Mouse (Mus musculus) adrenal gland, adult 18-20 months (tissue): Measurements from ENCODE around the gene Nab1. TPM values are rescaled to one million over a fixed set of nuclear protein-coding genes. Genes with fewer than 3 reads are reported as not detected.
A peak's percentile ranks its signal among the peaks of the same experiment; 100 is the strongest.
"Not testable (repeated sequence)": the region's sequence is repeated elsewhere in the genome, so short reads cannot be mapped to it uniquely, and the experiment has no call there.

ENCODE experiments used
- DNase-seq, 2 experiments: peaks; one replicate each; pipeline ENCODE4 v3.0.0; 2021 to 2022; ENCODE audit warnings: low spot score in 2 of 2
- long read RNA-seq, 2 experiments: library from polyadenylated mRNA; stranded (forward); transcript quantifications; one replicate each; pipeline ENCODE4 v2.0.0; 2021
- total RNA-seq, 2 experiments: library from RNA; stranded (reverse); gene quantifications; 1 replicate in 1 of 2; 2 replicates in 1 of 2; pipeline ENCODE4 v1.2.3; 2021

Gene Nab1
- 10 to 100 TPM; 53.1 to 54.0 TPM for total RNA-seq
- long read RNA-seq, experiment 1, transcript Nab1-201 (8 exons, 3,874 nt): major isoform, 59 of 82 reads
- long read RNA-seq, experiment 1, partial matches to known transcripts: 2 of 82 reads
- long read RNA-seq, experiment 1, other reads (novel, unspliced or antisense): 21 of 82 reads
- long read RNA-seq, experiment 2, transcript Nab1-201 (8 exons, 3,874 nt): major isoform, 210 of 271 reads
- long read RNA-seq, experiment 2, partial matches to known transcripts: 17 of 271 reads
- long read RNA-seq, experiment 2, other reads (novel, unspliced or antisense): 44 of 271 reads

DNA sequence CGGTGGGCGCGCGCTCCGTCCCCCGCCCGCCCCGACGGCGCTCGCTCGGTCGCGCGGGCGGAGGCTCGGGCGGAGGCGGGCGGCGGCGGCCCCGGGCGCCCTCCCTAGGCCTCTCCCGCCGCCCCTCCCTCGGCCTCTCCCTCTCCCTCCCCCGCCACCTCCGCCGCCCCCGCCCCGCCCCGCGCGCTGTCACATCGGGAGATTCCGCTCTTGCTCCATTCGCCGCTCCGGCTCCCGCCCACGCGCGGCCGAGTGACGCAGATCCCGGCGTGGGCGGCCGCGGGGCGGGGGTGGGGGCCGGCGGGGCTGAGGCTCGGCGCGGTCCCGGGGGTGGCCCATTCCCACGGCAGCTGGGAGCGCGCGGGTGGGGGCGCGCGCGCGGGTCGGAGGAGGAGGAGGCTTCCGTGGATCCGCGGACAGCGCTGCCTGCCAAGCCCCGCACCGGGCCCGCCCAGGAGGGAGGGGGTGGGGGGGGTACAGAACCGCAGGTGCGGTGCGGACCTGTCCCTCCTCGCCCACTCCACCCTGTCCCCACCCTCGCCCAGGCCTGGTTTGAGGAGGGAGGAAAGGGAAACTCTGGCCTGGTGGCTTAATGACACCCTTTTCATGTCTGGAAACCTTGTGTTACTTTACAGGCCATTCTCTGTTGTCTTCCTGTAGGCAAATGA is at the start of gene Nab1:
Gene Nab1, minus strand, starts transcription at position 366 of the 668 bp plus-strand sequence.
- peak; percentile 76 to 81 for DNase-seq

DNA sequence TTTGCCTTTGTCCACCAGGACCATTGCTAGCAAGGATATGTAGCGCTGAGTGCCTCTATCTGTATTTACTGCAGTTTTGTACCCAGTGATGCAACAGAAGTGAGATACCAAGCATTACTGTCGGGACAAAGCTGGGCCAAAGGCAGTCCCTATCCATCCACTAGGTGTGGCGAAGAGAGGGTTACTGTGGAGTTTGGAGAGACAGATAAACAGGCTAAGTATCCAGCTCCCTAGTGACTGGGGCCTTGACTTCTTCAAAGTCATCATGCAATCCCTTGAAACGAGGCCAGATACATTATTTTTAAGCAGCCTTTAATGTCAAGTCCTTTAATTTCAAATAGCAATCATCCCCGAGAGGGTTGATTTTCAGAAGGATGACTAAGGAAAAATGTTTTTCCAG is 47.0 kb upstream of the Nab1 start:
- DNase-seq: no peak

DNA sequence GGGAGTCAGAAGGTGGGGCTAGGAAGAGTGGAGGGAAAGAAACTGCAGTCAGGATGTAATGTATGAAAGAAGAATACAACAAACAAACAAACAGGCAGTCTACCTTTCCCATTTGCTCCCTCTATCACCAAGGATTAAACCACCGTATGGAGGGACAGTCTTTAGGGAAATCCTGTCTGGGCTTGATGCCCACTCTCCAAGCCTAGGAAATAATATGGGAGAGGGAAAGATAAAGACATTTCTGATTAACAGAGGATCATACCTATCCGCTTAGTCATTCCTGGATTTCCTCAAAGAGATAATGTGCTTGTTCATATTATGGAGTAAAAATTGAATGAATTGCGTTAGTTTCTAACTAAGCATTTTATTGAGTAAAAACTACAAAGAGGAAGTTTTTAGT is 46.3 kb upstream of the Nab1 start:
- DNase-seq: no peak

DNA sequence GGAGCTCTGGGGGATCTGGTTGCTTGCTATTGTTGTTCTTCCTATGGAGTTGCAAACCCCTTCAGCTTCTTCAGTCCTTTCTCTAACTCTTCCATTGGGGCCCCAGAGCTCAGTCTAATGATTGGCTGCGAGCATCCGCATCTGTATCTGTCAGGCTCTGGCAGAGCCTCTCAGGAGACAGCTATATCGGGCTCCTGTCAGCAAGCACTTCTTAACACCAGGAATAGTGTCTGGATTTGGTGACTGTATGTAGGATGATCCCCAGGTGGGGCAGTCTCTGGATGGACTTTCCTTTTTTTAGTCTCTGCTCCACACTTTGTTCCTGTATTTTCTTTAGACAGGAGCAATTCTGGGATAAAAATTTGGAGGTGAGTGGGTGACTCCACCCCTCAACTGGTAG is 39.6 kb upstream of the Nab1 start:
- DNase-seq: not testable (repeated sequence)

DNA sequence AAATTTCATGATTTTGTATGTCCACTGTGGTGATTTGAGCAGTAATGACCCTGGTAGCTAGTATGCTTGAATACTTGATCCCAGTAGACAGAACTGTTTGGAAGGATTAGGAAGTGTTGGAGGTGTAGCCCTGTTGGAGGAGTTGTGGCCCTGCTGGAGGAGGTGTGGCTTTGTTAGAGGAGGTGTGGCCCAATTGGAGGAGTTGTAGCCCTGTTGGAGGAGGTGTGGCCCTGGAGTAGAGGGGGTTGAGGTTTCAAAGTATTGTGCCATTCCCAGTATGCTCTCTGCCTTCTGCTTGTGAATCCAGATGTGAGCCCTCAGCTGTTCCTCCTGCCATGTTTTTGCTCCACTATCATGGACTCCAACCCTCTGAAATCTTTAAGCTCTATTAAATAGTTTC is 29.5 kb upstream of the Nab1 start:
- DNase-seq: no peak

DNA sequence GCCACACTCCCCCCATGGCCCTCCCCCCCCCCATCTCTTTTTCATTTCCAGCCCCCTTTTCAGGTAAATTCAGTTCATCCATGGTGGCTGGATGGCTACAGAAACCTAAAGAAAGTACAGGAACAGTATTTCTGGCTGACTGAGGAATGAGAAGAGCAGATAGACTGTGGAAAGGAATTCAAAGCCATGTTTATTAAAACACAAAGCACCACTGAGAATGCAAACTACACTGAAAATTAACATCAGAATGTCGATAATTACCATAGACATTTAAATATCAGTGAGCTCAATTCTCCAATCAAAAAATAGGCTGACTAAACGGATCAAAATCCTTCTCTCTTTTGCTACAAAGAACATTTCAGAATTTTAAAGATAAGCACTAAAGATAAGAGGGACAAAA is 27.2 kb upstream of the Nab1 start:
- no peak for DNase-seq

DNA sequence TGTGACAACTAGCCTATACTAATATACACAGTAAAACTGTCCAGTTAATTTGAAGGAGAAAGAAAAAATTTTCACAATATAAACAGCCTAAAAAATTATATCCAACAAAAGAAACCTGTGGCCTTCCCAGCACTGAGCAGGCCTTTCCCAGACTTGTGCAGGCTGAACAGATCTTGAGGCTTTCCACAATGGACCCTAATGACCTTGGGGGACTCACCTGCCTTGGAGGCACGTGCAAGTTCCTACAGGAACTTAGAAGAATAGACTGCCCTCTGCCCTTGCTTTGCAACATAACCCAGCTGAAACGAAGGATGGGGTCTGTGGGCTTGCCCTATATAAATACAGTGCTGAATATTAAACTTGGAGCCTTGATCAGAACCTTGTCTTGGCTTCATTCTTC is 26.8 kb upstream of the Nab1 start:
- DNase-seq: no peak

DNA sequence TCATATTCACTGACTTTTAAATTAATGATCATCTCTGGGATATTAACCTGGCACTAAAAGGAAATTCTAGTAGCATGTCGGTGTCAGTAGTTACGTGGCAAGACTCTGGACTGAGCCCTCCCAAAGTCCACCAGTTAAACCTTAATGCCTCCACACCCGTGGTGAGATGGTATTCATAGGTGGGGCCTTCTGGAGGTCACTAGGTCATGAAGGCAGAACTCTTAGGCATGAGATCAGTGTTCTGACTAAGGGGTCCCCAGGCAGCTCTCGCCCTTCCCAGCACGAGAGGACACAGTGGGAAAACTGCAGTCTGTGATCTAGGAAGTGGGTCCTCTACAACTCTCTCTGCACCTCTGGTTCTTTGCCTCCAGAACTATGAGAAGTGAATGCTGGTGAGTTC is 24.2 kb upstream of the Nab1 start:
- no peak for DNase-seq

DNA sequence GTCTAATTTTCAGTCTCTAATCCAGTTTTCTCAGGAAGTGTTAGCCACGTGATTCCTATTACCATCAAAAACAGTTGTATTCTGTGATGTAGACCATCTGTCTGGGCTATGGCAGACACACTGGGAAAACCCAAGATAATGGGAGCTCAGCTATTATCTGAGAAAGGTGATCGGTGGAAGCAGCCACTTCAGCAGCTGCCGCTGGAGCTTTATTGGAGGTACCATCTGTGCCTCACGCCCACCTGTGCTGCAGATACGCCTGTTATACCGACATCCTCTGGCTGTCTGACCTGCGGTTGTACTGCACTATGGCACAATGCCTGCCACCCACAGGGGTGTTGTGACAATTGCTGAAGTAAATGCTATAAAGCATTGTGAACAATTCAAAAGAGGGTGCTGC is 23.7 kb upstream of the Nab1 start:
- DNase-seq: no peak

DNA sequence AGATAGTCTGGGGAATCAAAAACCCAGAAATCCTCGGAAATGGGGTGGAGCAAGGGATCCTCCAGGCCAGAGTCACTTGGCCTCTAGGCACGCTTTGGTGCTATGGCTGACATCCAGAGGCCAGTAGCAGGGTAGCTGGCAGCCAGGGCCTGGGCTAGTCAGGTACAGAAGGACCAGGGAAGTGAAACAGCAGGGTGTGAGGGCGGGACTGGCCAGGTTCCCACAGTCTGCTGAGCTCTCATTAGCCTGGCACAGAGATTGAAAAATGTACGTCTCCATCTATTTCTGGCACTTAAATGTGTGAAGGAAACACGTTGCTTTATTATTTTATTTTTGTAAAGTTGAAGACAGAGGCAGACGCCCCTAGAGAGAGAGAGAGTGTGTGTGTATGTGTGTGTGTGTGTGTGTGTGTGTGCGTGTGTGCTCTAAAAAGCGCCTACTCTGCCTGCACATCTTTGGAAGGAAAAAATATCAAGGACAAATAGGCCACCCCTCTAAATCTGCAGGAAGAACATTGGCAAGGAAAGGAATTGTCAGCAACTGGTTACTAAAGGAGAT is 21.0 kb upstream of the Nab1 start:
- DNase-seq: no peak

DNA sequence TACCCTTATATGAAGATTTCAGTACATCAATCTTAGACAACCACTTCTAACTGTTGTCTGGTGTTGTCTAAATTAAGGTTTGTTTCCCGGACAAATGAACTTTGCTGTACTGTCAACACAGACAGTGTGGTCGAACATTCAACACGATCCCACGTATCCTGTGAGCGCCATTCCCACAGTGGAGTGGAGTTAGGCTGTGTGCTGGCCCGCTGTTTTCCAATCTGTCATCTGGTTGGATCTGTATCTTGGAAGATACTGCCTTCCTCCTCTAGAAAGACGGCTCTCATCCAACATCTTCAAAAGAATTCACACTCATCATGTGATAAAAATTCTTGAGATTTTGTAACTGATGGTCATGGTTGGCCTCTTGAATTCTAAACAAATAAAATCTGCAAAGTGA is 19.7 kb upstream of the Nab1 start:
- DNase-seq: no peak

DNA sequence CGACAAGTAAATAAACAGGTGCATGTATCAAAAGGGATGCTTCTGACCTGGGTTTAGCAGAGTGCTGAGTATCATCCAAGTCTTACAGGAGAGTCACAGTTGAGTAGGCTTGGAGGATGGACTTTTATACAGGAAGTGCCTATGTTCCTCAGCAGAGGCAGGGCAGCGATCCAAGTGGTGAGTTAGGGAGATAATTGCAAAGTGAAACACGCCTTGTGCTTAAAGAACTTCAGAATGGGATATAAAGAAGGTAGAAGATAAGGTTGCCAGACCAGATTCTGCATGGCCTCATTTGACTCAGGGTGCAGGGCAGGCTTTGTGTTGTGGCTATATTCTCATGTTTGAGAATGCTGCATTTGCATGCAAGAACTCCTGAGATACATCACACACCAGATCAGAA is 14.8 kb upstream of the Nab1 start:
- no peak for DNase-seq

DNA sequence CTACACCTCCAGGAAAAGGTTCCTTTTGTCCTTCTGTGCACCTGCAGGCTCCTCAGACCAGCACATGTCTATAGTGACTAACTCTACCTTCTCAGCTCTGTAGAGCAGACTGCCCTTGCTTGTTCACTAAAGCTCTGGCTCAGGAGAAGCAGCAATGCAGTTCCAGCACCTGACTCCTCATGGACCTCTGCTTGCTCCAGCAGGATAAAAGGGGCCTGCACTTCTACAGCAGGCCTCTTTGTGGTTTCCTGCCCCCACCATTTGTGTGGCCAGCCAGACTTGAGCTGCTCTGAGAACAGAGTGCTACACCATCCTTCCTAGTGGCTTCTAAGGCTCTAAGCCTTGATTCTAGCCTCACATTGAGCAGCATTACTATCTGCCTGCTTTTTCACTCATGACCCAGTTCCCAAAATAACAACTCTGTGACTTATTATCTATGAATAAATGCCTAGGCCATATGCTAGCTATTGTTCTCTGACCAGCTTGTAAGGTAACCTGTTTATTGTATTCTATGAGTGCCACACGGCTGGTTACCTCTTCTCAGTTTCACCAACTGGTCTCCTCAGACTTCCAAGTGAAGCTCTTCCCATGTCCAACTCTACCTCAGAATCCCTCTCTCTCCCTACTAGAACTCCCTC is 11.4 kb upstream of the Nab1 start:
- DNase-seq: no peak

DNA sequence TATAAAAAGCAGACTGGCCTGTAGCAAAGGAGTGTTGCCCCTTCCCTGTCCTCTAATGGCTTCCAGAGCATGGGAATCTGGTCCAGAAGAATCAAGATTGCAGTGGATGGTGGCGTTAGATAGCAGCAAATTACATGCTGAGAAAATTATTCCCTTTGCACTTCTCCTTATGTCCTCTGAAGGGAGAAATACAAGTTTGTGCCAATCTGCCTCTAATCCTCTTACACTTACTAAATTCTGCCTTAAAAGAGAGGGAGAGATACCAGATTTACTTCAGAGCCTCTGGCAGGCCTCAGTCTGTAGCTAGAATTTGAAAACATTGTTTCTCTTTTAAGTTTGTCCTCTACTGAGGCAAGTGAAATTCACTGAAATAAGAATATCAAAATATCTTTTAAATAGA is 5.7 kb upstream of the Nab1 start:
- no peak for DNase-seq

DNA sequence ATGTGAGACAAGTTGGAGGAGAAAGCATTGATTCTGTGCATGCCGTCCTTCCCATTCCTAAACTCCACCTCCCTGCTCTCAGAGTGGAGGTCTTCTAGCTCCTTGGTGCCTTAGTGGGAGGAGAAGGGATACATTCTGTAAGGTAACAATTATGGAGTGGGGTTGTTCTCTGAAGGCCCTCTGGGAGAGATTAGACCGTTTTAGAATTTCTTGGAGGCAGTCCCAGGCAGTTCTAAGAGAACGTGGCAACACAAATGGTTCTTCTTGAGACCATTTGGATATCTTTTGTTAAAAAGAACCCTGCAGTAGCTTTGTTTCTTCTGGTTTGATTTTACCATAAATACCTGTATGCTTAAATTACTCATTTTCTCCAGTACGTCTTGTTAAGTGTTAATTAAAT is 1.8 kb upstream of the Nab1 start:
- DNase-seq: no peak

DNA sequence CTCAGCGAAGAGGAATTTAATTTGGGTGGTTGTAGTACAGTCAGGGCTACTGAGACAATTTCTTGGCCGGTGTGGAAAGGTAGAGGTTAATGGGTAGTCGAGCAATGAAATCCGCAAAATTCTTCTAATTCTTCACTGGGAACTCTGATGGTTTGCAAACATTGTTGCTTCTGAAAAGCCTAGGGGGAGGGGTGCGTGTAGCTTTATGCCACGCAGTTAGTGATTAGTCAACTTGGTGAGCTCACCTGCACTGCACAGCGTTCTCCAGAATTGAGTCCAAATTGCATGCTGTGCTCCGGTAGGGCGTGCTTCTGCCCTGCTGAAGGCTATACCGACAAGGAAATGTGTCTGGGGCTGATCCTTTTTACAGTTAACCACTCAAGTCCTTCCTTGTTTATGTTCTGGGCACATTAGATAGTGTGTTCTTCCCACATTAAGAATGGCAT is 1.2 kb upstream of the Nab1 start:
- no peak for DNase-seq

DNA sequence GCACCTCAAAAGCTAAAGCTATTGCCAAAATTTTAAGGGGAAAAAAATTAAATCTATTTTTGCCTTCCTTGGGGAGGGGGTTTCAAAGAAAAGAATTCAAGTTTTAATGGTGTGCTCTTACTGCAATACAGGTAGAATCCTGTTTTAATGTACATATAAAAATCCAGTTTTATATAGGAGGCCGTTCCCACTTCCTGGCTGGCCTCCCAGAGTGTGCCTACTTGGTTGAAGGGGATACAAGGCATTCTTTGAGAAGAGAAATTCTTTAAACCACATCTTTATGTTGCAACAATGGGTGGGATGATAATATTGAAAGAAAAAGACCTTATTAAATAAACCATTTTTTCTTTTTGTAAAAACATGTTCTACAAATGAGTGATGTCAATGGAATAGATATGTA is 611 bp upstream of the Nab1 start:
- no peak for DNase-seq

DNA sequence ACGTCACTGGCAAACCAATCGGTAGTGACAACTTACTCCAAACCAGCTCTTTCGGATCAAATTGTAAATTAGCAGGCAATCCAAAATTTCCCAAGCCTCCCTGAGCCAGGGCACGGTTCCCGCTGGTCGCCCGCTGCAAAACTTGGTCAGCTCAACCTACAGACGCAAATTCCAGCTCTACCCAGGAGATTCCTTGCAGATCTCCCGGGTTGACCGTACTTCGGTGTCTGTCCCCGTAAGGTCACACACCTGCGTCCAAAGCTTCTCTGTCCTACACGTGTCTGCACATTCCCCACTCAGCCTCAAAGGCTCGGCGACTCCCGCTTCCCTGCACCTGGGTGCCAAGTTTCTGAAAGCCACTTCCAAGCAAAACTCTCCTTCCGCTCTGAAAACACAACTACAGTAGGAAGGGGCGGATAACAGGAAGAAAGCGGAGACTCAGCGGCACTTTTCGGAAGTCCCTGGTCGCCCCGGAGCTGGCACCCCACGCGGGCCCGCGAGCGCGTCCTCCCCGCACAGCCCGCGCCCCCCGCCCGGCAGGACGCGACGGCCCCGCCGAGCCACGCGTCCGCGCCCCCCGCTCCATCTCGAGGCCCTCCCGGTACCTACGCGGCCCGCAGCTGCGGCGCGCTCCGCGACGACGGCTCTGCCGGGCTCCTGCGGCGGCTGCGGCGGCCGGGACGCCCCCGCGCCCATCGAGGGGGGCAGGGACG is 722 bp downstream of the Nab1 start:
- peak; percentile 58 to 60 for DNase-seq

DNA sequence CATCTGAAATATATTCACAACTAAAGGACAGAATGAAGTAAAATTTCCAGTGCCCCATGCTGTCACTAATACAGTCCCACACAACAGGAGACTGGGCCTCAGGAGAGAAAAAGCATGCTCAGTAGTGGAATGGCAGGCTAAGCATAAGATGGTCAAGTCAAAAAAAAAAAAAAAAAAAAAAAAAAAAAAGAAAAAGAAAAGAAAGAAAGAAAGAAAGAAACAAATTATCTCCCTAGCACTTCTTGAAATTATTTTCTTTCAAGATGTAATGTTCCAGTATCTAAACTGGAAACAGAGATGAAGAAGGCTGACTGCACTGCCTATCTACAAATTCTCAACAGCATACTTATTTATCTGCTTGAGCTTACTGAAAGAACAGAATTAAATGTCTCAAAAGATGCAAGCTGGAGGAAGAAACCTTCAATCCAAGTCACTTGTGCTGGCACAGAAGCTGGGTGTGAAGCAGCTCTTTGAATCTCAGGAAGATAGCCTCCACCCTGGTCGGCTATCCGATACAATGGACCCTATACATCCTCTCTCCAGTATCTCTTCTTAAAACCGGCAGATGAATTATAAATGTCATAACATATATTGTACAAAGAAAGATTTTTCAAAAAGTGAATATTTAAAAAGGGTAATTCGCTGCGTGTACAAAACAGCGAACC is 1.6 kb downstream of the Nab1 start:
- DNase-seq: no peak

DNA sequence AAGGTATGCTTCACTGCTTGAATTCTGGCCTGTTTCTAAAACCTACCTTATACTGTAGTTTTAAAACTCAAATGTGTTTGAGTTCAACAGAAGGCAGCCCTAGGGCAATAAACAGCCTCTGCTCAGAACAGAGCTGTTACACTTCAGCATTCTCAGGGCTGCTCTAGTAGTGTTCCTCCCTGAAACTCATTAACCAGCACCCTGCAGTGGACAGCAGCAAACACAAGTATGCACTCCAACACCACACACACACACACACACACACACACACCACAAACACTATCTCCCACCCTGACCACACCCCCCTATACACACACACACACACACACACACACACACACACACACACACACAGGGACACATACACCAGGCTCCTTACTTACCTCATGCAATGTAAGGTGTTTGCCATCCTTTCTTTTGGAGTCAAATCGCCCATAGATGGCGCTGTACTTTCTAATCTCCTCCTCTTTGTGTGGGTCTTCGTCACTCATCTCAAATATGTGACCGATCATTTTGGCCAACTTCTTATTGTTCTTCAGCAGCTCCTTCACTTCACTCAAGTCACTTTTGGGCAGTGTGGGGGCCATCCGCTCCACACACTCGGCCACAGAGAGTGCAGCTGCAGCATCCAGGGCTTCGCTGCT is 10.8 kb downstream of the Nab1 start:
- DNase-seq: no peak

DNA sequence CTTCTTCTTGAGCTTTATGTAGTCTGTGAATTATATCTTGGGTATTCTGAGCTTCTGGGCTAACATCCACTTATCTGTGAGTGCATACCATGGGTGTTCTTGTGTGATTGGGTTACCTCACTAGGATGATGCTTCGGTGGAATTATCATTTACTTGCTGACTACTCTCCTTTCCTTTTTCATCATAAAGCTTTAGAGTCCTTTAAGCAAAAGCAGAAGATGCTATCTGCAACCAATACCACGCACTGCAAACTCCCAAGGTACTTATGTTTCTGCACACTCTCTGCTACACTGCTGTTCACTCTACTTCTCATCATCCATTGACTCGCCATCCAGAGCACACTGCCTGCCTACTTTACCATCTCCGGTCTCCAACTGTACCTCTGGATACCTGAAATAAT is 15.5 kb downstream of the Nab1 start:
- DNase-seq: no peak
